Mouse (Mus musculus) adrenal gland, postnatal 36 days (tissue): ENCODE data around the gene Mtnr1b. TPM values are rescaled to one million over a fixed set of nuclear protein-coding genes. Genes with fewer than 3 reads are reported as not detected.
A peak's percentile ranks its signal among the peaks of the same experiment; 100 is the strongest.

Source experiments
- DNase-seq, 2 experiments: peaks; one replicate each; pipeline ENCODE4 v3.0.0; 2021; ENCODE audit warnings: mixed read lengths in 1 of 2
- long read RNA-seq, 2 experiments: library from polyadenylated mRNA; stranded (forward); transcript quantifications; one replicate each; pipeline ENCODE4 v2.0.0; 2021; ENCODE audit warnings: borderline sequencing depth in 2 of 2
- total RNA-seq, 2 experiments: library from RNA; stranded (reverse); gene quantifications; 2 replicates each; pipeline ENCODE4 v1.2.3; 2021

The Mtnr1b gene
- total RNA-seq, result not detected
- long read RNA-seq, experiment 1, result 0 reads
- long read RNA-seq, experiment 2, result 0 reads

DNA sequence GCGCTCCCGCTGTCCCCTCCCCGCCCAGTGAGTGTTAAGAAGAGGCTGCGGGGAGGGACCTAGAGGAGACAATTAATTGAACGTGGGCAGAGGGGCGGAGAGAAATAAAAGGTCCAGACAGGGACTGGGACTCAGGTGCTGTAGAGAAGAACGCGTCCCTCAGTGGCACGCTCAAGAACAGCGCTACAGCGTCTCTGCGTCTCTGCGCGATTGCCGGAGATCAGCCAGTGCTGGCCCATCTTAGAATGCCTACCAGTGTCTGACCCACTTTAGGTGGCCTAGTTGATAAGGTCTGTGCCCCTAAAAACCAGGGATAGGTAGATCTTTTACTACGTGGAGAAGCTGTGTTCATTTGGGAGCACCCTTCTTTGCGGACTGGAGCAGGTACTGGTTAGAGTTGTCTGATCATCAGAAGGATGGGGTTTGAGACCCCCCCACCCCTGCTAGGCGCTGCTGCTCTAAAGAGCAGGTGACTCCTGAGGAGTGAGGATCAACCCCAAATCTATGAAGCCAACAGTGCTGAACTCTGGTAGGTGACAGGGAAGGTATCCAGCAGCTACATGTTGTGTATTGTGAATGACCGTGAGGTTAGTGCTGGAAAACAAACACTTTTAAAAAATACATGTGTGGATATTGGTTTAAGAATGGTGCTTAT, at the start of gene Mtnr1b:
TSS of gene Mtnr1b (minus strand) at position 51 of the 655 bp plus-strand sequence.
- DNase-seq, result no peak

DNA sequence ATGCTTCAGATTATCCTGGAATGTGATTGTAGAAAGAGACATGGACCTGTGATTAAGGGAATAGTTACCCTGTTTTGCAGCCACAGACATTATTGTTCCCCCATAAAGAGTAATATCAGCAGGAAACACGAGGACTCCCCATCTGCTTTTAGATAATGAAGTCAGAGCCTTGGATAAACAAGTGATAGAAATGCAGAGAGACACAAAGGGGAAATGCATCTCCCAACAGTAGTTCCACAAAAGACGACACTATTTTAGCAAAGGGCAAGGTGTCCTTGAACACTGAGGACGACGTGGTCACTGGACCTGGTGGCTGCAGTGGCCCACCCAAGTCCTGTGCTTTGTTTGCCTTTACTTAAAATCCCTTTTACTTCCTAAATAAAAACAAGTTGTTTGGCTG, 45.9 kb upstream of the Mtnr1b start:
- DNase-seq, result no peak

DNA sequence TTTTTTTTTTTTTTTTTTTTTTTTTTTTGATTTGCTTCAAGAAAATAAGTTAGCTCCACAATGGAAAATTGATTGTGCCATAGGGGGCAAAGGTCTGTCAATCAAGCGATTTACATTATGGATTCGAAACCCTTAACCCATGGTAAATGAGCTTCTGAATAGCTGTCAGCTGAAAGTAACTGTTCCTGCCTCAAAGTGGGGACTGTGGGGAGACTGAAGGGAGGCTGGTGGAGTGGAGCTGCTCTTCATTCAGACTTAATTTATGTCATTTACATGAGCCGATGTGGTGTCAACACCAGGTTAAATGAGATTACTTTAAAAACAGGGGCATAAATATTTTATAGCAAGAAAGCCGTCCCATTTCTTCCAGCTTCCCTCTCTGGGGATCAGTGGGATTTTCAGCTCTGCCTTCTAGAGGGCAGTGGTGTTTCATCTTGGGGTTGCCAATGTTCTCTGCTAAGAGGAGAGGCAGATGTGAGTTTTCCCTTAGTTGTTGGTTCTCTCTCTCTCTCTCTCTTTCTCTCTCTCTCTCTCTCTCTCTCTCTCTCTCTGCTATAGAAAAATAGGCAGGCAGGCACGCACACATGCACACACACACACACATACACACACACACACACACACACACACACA, 45.1 kb upstream of the Mtnr1b start:
- peak in 1 of 2 experiments; percentile 33 for DNase-seq

DNA sequence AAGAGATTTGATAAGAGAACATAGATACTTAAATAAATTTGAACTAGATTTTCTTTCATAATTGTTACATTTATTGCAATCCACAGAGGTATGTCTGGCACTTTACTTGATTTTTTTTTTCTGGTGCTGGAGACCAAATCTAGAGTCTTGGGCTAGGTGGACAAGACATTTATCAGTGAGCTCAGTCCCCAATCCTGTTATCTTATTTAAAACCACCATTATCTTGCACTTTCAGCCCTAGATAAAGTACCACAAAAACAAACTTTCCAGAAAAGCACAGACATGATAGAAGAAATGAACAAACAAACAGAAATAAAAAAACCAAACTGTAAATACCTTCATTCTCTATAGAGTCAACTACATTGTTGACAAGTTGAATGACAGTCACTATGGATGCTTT, 42.2 kb upstream of the Mtnr1b start:
- no peak for DNase-seq

DNA sequence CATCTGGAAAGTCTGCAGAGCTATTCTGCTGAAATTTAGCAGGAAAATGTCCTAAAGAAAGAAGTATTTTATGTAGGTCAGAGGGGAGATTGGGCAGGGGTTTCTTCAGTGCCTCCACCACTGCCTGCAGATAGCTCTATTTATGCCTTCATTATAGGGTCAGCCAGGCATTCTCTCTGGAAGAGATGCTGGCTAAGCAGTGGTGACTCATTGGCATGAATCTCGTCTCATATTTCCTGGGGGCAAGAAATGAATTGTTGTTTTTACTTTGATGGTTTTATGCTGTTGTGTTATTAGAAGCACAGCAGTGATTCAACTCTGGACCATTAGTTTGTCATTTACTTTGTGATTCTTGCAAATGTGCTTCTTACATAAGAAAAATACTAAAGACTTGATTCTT, 38.4 kb upstream of the Mtnr1b start:
- DNase-seq, result no peak

DNA sequence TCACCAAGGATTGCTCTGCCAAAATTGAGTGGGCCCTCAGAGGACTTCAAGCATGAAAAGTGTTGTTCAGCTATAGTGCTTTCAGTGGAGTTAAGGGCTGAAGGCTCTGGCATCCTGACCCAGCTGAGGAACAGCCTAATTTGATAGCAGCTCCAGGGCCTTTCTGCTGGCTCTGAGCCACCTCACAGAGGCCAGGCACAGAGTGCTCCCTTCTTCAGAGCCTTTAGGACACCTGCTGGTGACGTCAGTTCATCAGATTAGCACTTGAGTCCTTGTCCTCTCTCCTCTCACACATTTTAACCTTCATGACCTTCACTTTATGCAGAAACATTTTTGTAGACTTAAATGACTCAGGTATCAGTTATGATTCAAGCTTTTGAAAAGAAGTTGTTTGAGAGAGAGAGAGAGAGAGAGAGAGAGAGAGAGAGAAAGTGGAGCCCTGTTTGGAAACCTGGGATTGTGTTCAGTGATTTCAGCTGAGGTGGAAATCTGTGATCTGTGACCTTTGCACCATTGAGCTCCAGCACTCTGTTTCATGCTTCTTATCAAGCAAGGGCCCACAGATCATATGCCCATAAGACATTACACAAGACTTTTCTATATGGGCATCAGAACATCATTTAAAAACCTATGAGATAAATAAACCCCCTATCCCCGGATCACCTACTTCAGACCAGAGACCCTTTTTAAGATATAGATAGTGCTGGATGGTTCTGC, 35.2 kb upstream of the Mtnr1b start:
- peak in 1 of 2 experiments; percentile 15 for DNase-seq

DNA sequence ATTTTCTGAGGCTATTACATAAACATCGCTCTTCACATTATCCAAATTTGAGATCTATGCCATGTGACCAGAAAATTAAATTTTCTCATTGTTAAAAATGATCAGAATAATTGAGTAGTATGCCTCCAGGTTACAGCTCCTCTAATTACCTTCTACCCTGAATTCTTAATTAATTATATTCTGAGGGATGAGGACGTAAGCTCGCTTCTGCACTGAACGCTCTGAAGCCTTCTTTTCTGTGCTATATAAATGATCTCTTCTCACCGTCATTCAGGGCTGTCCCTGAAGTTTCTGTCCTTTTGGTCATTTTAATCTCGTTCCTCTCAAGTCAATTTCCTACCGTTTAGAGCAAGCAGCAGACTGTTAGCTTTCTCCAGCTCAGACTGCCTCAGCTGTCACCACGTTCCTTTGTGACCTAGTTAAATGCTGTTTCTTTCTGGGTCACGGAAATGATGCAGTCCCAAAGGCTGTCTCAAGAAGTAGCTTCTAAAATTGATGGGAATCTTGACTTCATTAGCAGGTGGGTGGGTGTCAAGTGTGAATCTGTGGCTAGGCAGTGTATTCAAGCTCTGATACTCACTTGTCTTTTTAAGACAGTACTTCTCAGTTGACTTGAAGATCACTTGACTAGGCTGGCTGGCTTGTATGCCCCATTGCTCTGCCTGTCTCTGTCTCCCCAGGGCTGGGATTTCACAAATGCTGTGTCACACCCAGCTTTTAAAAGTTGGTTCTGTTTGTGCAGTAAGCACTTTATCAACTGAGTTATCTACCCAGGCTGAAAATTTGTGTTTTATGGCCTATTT, 29.8 kb upstream of the Mtnr1b start:
- DNase-seq, result no peak

DNA sequence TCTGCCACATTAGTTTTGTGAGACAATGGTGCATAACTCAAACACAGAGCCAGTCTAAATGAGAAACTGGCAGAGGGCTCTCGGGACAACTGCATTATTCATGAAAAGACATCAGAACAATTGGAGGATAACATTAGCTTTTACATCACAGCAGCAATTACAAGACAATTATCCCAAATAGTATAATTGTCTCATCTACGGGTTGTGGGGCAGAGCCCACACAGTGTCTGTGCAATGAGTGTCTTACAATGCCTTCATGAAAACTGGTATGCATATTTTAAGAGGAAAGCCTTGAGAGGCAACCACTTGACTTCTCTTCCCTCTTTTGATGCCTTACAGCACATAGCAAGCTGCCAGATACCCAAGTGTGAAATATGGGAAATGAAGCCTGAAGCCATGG, 23.8 kb upstream of the Mtnr1b start:
- no peak for DNase-seq

DNA sequence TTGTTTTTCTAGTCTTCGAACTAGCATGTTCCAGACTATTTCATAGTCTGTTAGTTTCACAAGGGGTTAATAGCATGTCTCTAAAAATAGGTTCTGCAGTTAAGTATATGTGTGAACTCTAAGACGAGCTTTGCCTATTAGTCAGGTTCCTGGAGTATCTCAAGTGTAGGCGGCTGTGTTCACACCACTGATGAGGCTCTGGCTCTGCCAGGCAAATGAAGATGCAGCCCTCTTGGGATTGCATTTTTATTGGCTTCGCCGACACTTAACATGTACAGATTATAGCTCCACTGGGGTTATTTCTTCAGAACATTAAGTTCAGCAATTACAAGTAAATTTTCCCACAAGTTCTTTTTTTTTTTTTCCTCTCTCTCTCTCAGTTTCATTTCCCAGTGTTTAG, 12.4 kb upstream of the Mtnr1b start:
- DNase-seq, result no peak

DNA sequence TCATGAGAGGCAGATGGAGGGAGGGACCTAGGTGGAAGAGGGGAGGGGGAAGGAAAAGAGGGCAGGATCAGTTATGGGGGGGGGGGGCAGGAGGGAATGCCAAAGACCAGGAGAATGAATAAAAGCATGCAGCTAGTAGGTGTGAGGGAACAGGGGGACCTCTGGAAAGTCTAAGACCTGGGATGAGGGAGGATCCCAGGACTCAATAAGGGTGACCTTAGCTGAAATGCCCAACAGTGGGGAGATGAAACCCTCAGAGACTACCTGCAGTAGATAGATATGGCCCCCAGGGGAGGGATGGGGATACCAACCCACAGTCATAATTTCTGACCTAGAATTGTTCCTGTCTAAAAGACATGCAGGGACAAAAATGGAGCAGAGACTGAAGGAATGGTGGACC, 6.4 kb upstream of the Mtnr1b start:
- DNase-seq, result no peak

DNA sequence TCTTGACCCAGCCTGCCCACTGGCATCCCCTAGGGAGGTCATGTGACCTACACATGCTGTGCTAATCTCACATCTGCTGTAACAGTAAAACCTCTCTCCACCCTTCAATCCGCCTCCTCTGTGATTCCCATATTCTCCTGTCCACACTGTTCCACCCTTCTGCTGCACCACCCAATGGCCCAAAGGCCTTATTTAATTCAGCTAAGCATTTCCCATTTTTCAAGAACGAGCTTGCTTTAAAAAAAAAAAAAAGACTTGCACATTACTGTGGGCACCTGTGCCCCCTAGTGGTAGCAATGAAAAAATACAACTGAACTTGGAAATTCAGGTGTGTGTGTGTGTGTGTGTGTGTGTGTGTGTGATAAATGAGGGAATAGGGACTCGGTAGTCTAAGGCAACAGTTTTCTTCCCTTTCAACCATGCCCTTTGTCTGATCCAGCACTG, 5.8 kb upstream of the Mtnr1b start:
- peak in 1 of 2 experiments; percentile 32 for DNase-seq

DNA sequence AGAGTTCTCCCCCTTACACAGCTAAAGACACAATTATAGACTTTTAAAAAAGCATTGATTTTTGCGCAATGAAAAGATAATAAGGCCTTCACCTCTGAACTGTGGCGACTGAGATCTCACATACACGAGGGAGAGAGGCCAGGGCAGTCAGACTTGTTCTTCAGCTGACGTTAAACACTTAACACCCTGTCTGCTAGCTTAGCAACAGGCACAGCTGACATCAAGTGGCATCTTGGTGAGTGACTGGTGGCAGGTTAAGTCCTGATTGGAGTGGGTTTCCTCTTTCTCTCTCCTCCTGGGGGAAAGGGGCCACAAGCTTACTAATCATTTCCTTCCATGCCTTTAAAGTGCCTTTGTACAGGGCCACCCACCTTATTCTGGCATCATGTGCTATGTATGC, 4.3 kb downstream of the Mtnr1b start:
- DNase-seq, result no peak

DNA sequence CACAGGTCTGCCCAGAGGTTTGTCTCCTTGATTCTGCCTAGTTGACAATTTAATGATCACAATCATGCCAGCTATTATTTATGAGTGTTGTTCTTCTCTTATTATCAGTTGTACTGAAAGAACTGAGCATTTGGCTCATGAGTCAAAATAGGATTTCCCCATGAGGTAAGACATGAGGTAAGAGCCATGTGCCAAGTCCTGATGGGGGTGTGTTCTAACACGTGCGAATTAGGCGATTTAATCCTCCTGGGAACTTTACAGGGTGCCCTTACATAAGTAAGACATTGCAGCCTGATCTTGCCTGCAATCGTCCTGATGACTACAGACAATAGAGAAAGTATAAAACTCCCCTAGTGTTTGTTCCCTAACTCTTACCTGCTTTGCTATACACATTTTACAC, 4.9 kb downstream of the Mtnr1b start:
- no peak for DNase-seq

DNA sequence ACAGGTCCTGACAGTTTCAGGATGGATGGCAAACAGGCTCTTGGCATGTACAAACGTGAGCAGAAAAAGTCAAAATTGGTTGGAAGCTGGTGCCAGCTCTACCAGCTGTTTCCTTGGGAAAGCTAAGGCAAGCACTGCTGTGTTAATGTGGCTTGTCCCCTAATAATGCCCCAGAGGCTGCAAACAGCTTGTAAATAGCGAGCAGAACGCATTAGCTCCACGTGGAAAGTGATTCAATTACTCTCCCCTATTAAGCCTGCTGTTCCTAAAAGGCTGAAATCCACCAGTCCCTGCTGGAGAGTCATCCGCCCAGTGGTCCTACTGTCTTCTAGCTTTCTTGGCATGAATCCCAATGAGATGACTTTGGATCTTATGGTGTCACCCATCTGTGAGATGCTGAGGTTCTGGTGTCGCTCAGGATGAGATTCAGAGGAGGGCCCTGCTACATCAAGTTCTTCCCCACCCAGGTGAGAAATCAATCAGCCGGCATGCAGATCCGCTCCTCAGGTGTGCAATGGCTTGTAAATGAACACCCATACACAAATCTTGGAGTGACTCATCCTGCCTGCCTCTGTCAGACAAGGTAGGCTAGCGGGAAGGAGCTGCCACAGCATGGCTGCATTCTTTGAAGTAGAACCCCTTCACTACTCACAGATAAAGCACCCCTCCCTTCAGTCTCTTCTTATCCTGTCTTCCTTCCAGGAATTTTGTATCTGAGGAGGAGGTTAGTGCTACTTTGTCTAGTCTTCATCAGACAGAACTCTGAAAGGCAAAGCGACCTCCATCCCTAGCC, 7.9 kb downstream of the Mtnr1b start:
- no peak for DNase-seq

DNA sequence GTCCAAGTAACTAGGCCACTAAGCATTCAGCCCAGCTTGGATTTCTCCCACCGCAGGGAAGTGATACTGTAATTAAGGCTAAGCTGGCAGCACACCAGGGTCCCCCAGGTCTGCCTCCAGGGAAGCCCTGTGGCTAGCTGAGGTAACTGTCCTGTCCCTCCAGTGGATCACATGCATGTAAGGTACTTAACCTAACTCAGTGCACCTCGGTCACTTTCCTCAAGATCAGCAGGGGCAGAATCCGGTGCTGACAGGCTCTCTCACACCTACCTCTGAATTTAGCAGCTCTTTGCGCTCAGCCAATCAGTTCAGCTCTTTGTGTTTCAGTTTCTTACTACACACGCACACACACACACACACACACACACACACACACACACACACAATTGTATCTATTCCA, 13.0 kb downstream of the Mtnr1b start:
- no peak for DNase-seq

DNA sequence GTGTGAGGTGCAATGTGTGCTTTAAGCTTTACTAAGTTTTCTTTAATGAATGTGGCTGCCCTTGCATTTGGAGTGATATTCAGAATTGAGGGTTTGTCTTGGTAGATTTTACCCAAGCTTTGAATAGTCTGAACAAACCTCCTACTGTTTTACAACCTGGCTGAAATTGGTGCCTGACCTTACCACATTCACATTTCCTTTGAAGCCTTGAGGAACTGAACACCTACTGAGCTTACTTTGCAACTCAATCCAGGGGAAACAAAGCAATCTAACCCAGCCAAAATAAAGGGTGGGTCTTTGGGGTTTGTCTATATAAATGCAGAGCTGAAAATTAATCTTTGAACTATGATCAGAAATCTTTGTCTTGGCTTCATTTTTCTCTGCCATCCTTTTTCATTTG, 23.6 kb downstream of the Mtnr1b start:
- DNase-seq, result no peak

DNA sequence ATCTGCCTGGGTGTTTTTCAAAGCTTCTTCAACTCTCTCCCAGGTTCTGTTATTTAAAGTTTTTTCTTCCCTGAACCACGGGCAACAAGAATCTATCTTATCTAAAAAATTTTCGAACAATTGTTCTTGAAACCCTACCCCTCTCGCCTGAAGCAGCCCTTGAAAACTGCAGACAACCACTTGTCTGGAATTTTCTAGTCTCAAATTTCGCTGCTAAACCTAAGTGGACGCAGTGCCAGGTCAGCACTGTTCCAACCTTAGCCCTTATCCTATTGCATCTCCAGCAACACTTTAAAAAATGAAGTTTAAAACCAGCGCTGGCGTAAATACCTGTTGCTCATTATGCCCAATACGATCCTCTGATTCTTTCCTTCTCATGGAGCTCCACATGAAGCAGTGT, 29.0 kb downstream of the Mtnr1b start:
- DNase-seq, result no peak

DNA sequence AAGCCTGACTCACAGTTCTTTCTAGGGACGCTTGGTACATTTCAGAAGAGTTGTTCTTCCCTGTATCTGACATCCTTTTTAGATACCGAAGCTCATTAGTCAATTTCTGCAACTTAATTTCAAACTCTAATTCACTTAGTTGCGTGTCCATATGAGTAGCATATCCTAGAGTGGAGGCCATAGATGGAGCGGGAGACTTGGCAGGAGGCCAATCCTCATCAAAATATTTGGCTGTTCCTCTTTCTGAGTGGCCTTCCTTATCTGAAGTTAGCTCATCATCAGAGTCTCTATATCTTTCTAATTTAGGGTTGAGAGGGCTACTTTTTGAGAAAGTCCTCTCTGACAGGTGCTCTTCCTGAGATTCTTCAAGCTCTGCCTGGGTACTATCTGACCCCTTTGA, 29.4 kb downstream of the Mtnr1b start:
- DNase-seq, result peak in 1 of 2 experiments; percentile 11

DNA sequence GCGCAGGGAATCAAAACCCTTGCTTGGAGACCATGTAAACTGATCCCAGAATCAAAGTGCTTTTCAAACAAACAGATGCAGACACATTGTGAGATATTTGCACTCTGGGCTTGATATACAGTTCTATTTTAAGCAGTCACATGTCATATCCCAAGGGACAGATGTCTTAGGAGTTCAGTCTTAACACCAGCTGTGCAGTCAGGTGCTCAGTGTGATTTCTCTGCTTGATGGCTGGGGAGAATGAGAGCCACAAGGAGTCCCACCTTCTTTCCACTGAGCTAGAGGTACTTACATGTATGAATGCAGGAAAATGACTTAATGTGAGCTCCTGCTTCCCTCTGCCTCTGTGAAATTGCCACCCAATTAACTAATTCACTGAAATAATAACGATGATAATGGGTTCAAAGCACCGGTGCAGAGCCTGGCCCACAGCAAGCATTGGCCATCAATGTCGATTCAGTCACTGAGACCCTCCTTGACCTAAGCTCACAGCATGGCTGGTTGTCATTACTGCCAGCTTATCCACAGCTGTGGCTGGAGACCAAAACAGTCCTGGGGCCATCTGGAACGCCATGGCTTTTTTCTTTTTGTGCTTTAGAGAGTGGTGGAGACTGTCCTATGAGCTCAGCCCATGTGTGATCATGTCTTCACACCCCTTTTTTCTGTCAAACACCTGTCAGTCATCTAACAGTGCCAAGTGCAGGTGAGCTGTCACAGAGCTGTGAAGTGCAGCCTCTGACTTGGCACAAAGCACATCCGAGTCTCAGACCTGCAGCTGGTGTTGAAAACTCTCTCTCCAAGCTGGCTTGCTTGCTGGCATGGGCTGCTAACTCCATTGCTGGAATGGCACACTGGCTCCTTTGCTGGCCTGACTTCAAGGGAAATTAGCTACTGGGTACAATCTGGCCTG, 61.1 kb downstream of the Mtnr1b start:
- no peak for DNase-seq

DNA sequence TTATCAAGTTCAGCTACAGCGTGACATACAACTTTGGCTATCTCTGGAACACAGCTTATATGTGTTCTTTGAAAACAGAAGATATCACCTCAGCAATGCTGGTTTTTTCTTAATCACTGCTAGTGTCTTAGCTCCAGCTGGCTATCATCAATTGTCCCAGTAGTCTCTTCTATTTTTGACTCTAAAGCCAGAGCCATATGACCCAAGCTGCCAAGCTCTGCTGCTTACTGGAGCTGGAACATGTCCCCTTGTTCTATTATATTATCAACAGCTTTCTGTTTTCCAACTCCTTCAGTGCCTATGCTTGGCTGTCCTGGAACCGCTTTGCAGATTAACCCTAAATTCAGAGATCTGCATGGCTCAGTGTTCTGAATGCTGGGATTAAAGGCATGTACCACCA, 70.1 kb downstream of the Mtnr1b start:
- no peak for DNase-seq
